Comparison of ENCODE assay signal across 19 mouse cellular contexts in the genomic region with DNA sequence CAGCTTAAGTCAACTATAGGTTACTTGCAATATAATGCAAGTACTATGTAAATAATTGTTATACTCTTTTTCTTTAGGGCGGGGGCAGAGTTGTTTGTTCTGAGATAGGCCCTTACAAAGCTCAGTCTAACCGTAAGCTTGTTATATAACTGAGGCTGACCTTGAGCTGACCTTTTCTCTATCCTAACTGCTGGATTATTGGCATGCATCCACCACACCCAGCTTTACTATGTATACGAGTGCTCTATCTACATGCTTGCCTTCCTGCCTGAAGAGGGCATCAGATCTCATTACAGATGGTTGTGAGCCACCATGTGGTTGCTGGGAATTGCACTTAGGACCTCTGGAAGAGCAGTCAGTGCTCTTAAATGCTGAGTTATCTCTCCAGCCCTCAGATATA.
"Had no signal": no experiment of that assay in that cellular context is flagged by ENCODE, and none has a peak within 500 bp of the region (broad histone marks: within the 10 kb centered on the region; RNA-seq: fewer than 3 reads in every experiment).

No protein-coding gene starts in this region.

- H3K4me3 ChIP-seq: intestine, embryonic 15.5 days; limb, embryonic 10.5 days; limb, embryonic 13.5 days; liver, embryonic 13.5 days; midbrain, embryonic 12.5 days; midbrain, embryonic 15.5 days; neural tube, embryonic 12.5 days; neural tube, embryonic 15.5 days had no signal

- H3K4me1 ChIP-seq: intestine, embryonic 15.5 days; limb, embryonic 10.5 days; limb, embryonic 13.5 days; midbrain, embryonic 12.5 days; midbrain, embryonic 15.5 days; neural tube, embryonic 12.5 days; neural tube, embryonic 15.5 days had no signal

- H3K4me2 ChIP-seq: intestine, embryonic 15.5 days; limb, embryonic 13.5 days; liver, embryonic 13.5 days; midbrain, embryonic 12.5 days; midbrain, embryonic 15.5 days; neural tube, embryonic 12.5 days; neural tube, embryonic 15.5 days had no signal

- H3K9ac ChIP-seq: intestine, embryonic 15.5 days; limb, embryonic 13.5 days; liver, embryonic 13.5 days; midbrain, embryonic 12.5 days; midbrain, embryonic 15.5 days; neural tube, embryonic 12.5 days; neural tube, embryonic 15.5 days had no signal

- H3K27ac ChIP-seq: intestine, embryonic 15.5 days; limb, embryonic 10.5 days; limb, embryonic 13.5 days; liver, embryonic 13.5 days; macrophage; midbrain, embryonic 12.5 days; midbrain, embryonic 15.5 days; neural tube, embryonic 12.5 days; neural tube, embryonic 15.5 days had no signal

- ATAC-seq: intestine, embryonic 15.5 days; midbrain, embryonic 15.5 days had no signal

- H3K36me3 ChIP-seq: midbrain, embryonic 15.5 days had no signal

- DNase-seq: kidney, adult 2 months; kidney, postnatal 14 days; kidney, postnatal 4 days; liver; liver, embryonic 13.5 days; lung, adult 2 months; lung, postnatal 14 days; right cerebral cortex, adult 18-20 months; right cerebral cortex, postnatal 14 days; right cerebral cortex, postnatal 4 days; thymus, postnatal 25 days had no signal

- H3K27me3 ChIP-seq: intestine, embryonic 15.5 days; limb, embryonic 13.5 days; liver, embryonic 13.5 days; midbrain, embryonic 12.5 days; midbrain, embryonic 15.5 days; neural tube, embryonic 12.5 days; neural tube, embryonic 15.5 days had no signal

- H3K9me3 ChIP-seq: intestine, embryonic 15.5 days; limb, embryonic 10.5 days; limb, embryonic 13.5 days; liver, embryonic 13.5 days; midbrain, embryonic 12.5 days; midbrain, embryonic 15.5 days; neural tube, embryonic 12.5 days; neural tube, embryonic 15.5 days had no signal
